Mouse (Mus musculus) spleen, adult 2 months (tissue): ENCODE data around the gene Mthfsd. TPM values are rescaled to one million over a fixed set of nuclear protein-coding genes. Genes with fewer than 3 reads are reported as not detected.

Source experiments
- DNase-seq, 2 experiments: peaks; one replicate each; pipeline versions ENCODE4 v3.0.0 to v3.0.0-alpha.2; 2012 to 2021; ENCODE audit warnings: low spot score in 2 of 2, low read depth in 1 of 2
- H3K27ac ChIP-seq: fragments of 200-500 bp; 2 replicates; pipeline ENCODE4 v1.5.1; 2012; ENCODE audit warnings: low read length, inconsistent platforms; ENCODE audit not compliant: insufficient read depth
- H3K27me3 ChIP-seq: fragments of 200-500 bp; 2 replicates; pipeline ENCODE4 v1.6.1; 2012; ENCODE audit warnings: mild to moderate bottlenecking, moderate library complexity, low read length, inconsistent platforms; ENCODE audit not compliant: control insufficient read depth, insufficient read depth
- H3K36me3 ChIP-seq: fragments of 200-500 bp; 2 replicates; pipeline ENCODE4 v1.6.1; 2012; ENCODE audit warnings: mild to moderate bottlenecking, low read length, inconsistent platforms; ENCODE audit not compliant: control insufficient read depth, insufficient read depth
- H3K4me1 ChIP-seq: fragments of 200-500 bp; 2 replicates; pipeline ENCODE4 v1.6.1; 2011; ENCODE audit warnings: inconsistent platforms; ENCODE audit not compliant: control insufficient read depth, insufficient read depth, insufficient read length
- H3K4me3 ChIP-seq: fragments of 200-500 bp; 2 replicates; pipeline ENCODE4 v1.5.1; 2011; ENCODE audit warnings: mild to moderate bottlenecking, inconsistent platforms; ENCODE audit not compliant: insufficient read depth, insufficient read length; ENCODE audit errors: extremely low read depth
- CTCF ChIP-seq: fragments of 200-500 bp; IDR thresholded peaks from 2 replicates; pipeline ENCODE4 v1.5.1; 2011; ENCODE audit warnings: mild to moderate bottlenecking, inconsistent platforms; ENCODE audit not compliant: insufficient read depth, insufficient read length, insufficient replicate concordance; ENCODE audit errors: extremely low read depth
- POLR2A ChIP-seq: fragments of 200-500 bp; IDR thresholded peaks from 2 replicates; pipeline ENCODE4 v1.6.1; 2011; ENCODE audit warnings: low read depth, low read length, inconsistent platforms
- WGBS: fragments of 180-500 bp; shearing (Covaris S2); methylation state at CpG from one replicate; pipeline ENCODE4 v1.1.7; 2018; 5-methylcytosine and 5-hydroxymethylcytosine counted together
- polyA plus RNA-seq: library from polyadenylated mRNA; depleted of rRNA; stranded (reverse); fragments of >200 nt; gene quantifications from 2 replicates; pipeline ENCODE4 v1.2.3, GENCODE M21; 2012

Mthfsd gene
- polyA plus RNA-seq, 1 experiment: 33.6 TPM

DNA sequence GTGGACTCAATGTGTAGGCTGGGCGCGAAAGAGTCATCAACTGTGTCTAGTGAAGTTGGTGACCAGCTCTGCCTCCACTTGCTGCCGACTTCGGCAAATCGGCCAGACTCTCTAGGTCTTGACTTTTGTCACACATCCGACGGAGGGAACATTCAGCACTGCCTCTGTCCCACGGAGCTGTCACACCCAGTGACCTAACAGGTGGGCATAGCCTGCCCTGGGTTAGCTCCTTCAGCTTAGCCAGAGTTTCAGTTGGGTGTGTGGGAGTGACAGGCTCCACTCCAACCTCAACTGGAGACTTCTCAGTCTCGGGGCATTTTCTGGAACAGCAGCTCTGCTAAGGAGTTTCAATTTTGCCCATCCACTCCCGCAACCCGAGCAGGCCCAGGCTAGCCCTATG lies 26.3 kb upstream of the Mthfsd start:
- WGBS: 88% methylated on average over 11 of the region's 11 CpGs
- Histone ChIP-seq H3K4me1 (no peaks in the 10 kb centered on the region), H3K36me3 (no peaks in the 10 kb centered on the region), H3K27me3 (peaks cover 1% of the 10 kb centered on the region; the same call in 1 of the 2 replicates), H3K27ac (no peak overlapping the region), H3K4me3 (no peak overlapping the region)
- DNase-seq: no peak
- TF ChIP-seq CTCF: no peak
- no peak for TF ChIP-seq POLR2A

DNA sequence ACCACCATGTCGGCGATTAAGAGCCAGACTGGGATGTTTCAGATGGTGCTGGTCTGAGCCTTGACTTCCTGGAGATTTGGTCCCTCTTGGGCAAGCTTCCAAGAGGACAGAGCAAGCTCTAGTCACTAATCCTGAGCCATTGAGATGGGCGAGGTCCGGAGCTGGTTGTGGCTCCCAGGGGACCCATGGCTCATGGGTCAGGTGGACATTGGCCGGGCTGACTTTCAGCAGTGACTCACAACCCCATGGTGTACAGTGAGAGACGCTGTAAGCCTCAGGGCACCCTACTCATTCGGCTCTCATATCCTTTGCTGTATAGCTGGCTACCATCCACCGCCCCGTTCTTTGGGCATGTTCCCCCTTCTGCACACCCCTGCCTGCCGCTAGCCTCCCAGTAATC lies 25.9 kb upstream of the Mthfsd start:
- no peak overlapping the region for H3K27ac ChIP-seq
- DNase-seq: no peak
- peaks cover 4% of the 10 kb centered on the region; the same call in 1 of the 2 replicates for H3K27me3 ChIP-seq
- no peak overlapping the region for H3K4me3 ChIP-seq
- TF ChIP-seq CTCF (no peak), POLR2A (no peak)
- WGBS: 92% methylated on average over 10 of the region's 10 CpGs
- H3K36me3 ChIP-seq: no peaks in the 10 kb centered on the region
- no peaks in the 10 kb centered on the region for H3K4me1 ChIP-seq

DNA sequence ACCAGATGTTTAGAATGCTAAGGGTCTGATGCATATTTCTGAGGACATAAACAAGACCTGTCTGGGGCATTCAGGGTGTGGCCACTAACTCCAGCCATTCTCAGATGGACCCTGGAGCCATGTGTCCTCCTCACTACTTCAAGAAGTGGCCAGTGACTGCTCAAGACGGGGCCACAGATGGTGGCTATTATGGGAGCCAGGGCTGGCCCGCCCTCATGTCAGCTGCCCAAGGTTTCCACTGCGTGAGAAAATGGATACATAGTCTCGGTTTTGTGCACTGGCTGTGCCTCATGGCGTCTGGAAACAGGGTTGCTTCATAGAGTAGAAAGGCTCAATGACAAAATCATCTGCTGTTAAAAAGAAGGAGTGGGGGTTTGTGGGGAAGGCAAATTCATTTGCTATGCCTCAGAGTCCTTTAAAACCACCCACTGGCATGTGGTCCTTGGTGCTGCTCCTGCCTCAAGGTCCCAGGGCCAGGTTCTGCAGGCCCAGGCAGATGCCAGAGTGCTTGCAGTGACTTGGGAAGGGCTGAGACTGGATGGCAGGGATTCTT lies 24.8 kb upstream of the Mthfsd start:
- H3K36me3 ChIP-seq: no peaks in the 10 kb centered on the region
- 81% methylated on average over 5 of the region's 5 CpGs for WGBS
- no peak overlapping the region for H3K4me3 ChIP-seq
- no peaks in the 10 kb centered on the region for H3K4me1 ChIP-seq
- H3K27ac ChIP-seq: no peak overlapping the region
- DNase-seq: no peak
- H3K27me3 ChIP-seq: peaks cover 14% of the 10 kb centered on the region
- TF ChIP-seq CTCF (no peak), POLR2A (no peak)

DNA sequence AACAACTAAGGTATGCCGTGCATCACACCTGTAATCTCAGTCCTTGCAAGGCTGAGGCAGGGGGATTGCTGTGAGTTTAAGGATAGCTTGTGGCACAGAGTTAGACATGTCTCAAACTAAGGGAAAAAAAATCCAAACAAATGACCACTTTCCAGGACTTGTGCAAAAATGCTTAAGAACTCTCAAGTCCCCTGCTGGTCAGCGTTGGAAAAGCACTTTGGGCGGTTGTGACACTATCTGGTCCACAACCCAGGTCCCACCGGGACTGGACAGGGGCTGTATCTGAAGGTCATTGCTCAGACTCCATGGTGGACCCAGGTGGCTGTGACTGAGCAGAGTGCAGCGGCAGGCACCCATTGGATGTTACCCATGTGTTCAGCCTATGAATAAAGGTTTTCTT lies 22.3 kb upstream of the Mthfsd start:
- no peaks in the 10 kb centered on the region for H3K36me3 ChIP-seq
- H3K27ac ChIP-seq: no peak overlapping the region
- no peaks in the 10 kb centered on the region for H3K4me1 ChIP-seq
- DNase-seq: no peak
- 48% methylated on average over 5 of the region's 5 CpGs for WGBS
- TF ChIP-seq POLR2A (no peak), CTCF (no peak)
- no peak overlapping the region for H3K4me3 ChIP-seq
- peaks cover 23% of the 10 kb centered on the region for H3K27me3 ChIP-seq

DNA sequence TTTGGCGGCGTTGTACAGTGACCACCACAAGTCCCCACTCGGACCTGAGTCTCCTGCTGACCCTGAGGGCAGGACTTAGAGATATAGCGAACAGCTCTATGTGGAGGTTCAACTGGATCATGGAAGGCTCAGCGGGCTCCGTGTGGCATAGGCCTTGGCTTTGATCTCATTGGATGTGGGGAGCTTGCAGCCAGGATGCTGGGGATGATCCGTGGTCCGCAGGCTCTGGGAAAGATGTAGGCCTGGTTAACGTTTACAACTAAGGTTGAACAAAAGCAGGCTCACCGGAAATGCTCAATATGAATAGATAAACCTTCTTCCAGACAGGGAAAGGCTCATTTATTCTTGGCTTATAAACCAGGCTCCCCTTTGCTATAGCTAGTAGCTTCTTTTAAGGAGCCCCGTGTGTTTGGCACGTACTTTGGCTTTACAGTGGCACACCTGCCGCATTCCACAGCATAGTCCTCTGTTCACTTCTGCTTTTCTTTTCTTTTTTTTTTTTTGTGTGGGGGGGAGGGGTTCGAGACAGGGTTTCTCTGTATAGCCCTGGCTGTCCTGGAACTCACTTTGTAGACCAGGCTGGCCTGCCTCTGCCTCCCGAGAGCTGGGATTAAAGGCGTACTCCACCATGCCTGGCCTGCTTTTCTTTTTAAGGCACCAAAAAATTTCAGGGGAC lies 21.2 kb upstream of the Mthfsd start:
- Histone ChIP-seq H3K4me1 (no peaks in the 10 kb centered on the region), H3K27me3 (peaks cover 24% of the 10 kb centered on the region), H3K36me3 (no peaks in the 10 kb centered on the region), H3K27ac (no peak overlapping the region), H3K4me3 (no peak overlapping the region)
- WGBS: 28% methylated on average over 16 of the region's 16 CpGs
- DNase-seq: no peak
- no peak for TF ChIP-seq POLR2A

DNA sequence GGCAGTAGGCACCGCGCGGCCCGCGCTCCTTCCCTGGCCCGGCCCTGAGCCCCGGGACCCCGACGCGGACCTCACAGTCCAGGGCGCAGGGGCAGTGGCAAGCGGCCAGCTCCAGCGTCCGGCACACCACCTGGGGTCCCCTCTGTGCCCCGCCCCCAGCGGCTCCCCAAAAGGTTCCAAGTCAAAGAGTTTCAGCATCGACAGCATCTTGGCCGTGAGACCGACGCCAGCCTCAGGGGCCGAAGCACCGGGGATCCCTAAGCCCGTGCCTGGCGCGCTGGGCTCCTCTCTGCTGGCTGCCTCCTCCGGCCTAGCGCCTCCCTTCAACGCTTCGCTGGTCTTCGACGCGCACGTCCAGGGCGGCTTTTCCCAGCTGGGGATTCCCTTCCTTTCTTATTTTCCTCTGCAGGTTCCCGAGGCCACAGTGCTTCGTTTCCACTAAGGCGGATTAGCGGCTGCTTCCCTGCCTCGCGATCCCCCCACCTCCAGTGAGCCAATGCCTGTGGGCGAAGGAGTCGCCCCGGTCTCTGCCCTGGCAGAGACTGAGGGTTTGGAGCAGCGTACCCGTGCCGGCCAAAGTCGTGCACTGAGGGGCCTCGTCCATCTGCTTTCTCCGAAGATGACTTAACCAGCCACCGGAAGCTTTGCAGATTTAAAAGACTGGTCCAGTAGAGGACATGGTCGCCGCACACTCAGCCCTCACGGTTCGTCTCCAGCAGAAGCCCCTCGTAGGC lies 20.5 kb upstream of the Mthfsd start:
- 9% methylated on average over 54 of the region's 55 CpGs for WGBS
- H3K4me3 ChIP-seq: no peak overlapping the region
- DNase-seq: no peak
- H3K27ac ChIP-seq: no peak overlapping the region
- TF ChIP-seq POLR2A (no peak), CTCF (no peak)
- H3K4me1 ChIP-seq: no peaks in the 10 kb centered on the region
- no peaks in the 10 kb centered on the region for H3K36me3 ChIP-seq
- peaks cover 24% of the 10 kb centered on the region for H3K27me3 ChIP-seq
